Mouse (Mus musculus): ENCODE results near the gene Fcgr2b.

Fcgr2b gene

DNA sequence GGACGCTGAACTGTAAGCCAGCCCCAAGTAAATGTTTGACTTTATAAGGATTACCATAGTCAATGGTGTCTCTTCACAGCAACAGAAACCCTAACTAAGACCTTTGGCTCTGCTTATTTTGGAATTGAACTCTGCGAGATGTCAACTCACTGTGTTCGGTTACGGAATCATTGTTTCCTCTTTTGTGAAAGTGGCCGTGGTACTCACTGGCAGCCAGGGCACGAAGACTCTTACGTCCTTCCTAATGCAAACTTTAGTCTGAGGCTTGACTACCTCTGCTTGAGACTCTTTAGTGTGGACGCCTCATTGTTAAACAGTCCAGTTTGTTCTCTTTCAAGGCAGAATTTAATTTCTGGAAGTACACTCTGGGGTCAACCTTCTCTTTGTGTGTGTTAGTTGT is 57.0 kb downstream of the Fcgr2b start:
- no peak for DNase-seq

- no peak for DNase-seq
These were observed 60.7 kb downstream of the Fcgr2b start for GRCm38 (mm10) chr1:170915657-170916056.

GRCm38 (mm10) chr1:170912891-170913615 is 63.3 kb downstream of the Fcgr2b start, which contains the start of gene Fcrlb:
Gene Fcrlb (minus strand): TSS chr1:170912941.
- no peak for DNase-seq

- no peak for DNase-seq
These were observed 64.3 kb downstream of the Fcgr2b start for GRCm38 (mm10) chr1:170911907-170912660.
